Mouse (Mus musculus) left cerebral cortex, adult 8-10 months (tissue): ENCODE data around the gene Ttyh3. TPM values are rescaled to one million over a fixed set of nuclear protein-coding genes. Genes with fewer than 3 reads are reported as not detected.
A peak's percentile ranks its signal among the peaks of the same experiment; 100 is the strongest.

ENCODE experiments used
- DNase-seq, 2 experiments: peaks; one replicate each; pipeline ENCODE4 v3.0.0; 2022; ENCODE audit warnings: low spot score in 2 of 2
- total RNA-seq, 4 experiments: library from RNA; stranded (reverse); gene quantifications; 2 replicates each; pipeline ENCODE4 v1.2.4; 2022

Ttyh3 gene
- total RNA-seq, 4 experiments from 2014 or later: 173 to 201 (median 187) TPM

- no peak for DNase-seq
These were observed 38.4 kb downstream of the Ttyh3 start for GRCm38 (mm10) chr5:140610273-140611011.

GRCm38 (mm10) chr5:140609511-140610272, 39.1 kb downstream of the Ttyh3 start:
- DNase-seq: peak in 1 of 2 experiments; percentile 64

- no peak for DNase-seq
These were observed 40.2 kb downstream of the Ttyh3 start for GRCm38 (mm10) chr5:140608634-140609015.

- no peak for DNase-seq
These were observed 40.8 kb downstream of the Ttyh3 start for GRCm38 (mm10) chr5:140607836-140608633.

- peak; percentile 60 to 68 for DNase-seq
These were observed 41.6 kb downstream of the Ttyh3 start, which contains the start of gene Lfng for GRCm38 (mm10) chr5:140607001-140607835. Gene Lfng, plus strand, starts transcription at chr5:140607320.

GRCm38 (mm10) chr5:140606386-140606785, 42.4 kb downstream of the Ttyh3 start:
- DNase-seq: no peak

- no peak for DNase-seq
These were observed 43.6 kb downstream of the Ttyh3 start for GRCm38 (mm10) chr5:140605228-140605627.

GRCm38 (mm10) chr5:140604386-140604785, 44.4 kb downstream of the Ttyh3 start:
- no peak for DNase-seq

- no peak for DNase-seq
These were observed 46.3 kb downstream of the Ttyh3 start for GRCm38 (mm10) chr5:140602540-140602939.

- no peak for DNase-seq
These were observed 47.1 kb downstream of the Ttyh3 start for GRCm38 (mm10) chr5:140601712-140602111.

GRCm38 (mm10) chr5:140599939-140600338, 48.9 kb downstream of the Ttyh3 start:
- no peak for DNase-seq

GRCm38 (mm10) chr5:140597787-140598186, 51.0 kb downstream of the Ttyh3 start:
- DNase-seq: no peak

GRCm38 (mm10) chr5:140596927-140597588, 51.8 kb downstream of the Ttyh3 start:
- peak in 1 of 2 experiments; percentile 15 for DNase-seq

GRCm38 (mm10) chr5:140596426-140596825, 52.4 kb downstream of the Ttyh3 start:
- no peak for DNase-seq

- no peak for DNase-seq
These were observed 54.0 kb downstream of the Ttyh3 start for GRCm38 (mm10) chr5:140594846-140595245.

- no peak for DNase-seq
These were observed 59.6 kb downstream of the Ttyh3 start for GRCm38 (mm10) chr5:140589082-140589774.

GRCm38 (mm10) chr5:140583732-140584368, 65.0 kb downstream of the Ttyh3 start:
- DNase-seq: no peak

GRCm38 (mm10) chr5:140582995-140583731, 65.7 kb downstream of the Ttyh3 start:
- no peak for DNase-seq
